Mouse (Mus musculus) MEL (cell line): ENCODE results near the gene Dgkz. TPM values are rescaled to one million over a fixed set of nuclear protein-coding genes. Genes with fewer than 3 reads are reported as not detected.

Source experiments
- polyA plus RNA-seq, 2 experiments: library from polyadenylated mRNA; stranded (reverse) in 1 of 2; unstranded in 1 of 2; fragments of >175 nt in 1 of 2; fragments of >200 nt in 1 of 2; gene quantifications; 2 replicates each; pipeline versions ENCODE4 v1.2.1 to v1.2.4; 2012; ENCODE audit warnings: low replicate concordance in 2 of 2, low read depth in 1 of 2; ENCODE audit not compliant: insufficient read length in 2 of 2, insufficient read depth in 1 of 2, missing spikeins in 1 of 2
- total RNA-seq: library from RNA; depleted of rRNA; stranded (reverse); fragments of 300-350 nt; gene quantifications from 2 replicates; pipeline ENCODE4 v1.2.3, GENCODE M21; 2012; rRNA removed

The Dgkz gene
- total and polyA plus RNA-seq, 3 experiments: 65.6 to 165 TPM; not detected in 1

Other genes with a start within 250 kb of the Dgkz start
- gene Ambra1, start 245.7 kb downstream of the Dgkz start, total RNA-seq: 14.6 and 15.9 TPM in 2 replicates
- 10 to 100 TPM in 1 of 2 experiments, not detected in 1; 24.7 TPM for gene Ambra1, start 245.7 kb downstream of the Dgkz start, polyA plus RNA-seq
- 23.9 and 29.0 TPM in 2 replicates for gene Chrm4, start 48.6 kb downstream of the Dgkz start, total RNA-seq
- 10 to 100 TPM in 1 of 2 experiments, not detected in 1; 21.5 TPM for gene Chrm4, start 48.6 kb downstream of the Dgkz start, polyA plus RNA-seq
- 0.19 and 0.59 TPM in 2 replicates for gene Mdk, start 43.6 kb downstream of the Dgkz start, total RNA-seq
- gene Mdk, start 43.6 kb downstream of the Dgkz start, polyA plus RNA-seq: 1 to 10 TPM in 1 of 2 experiments, not detected in 1; 3.4 TPM
- 0.85 and 1.2 TPM in 2 replicates for gene Gm9821, start 30.2 kb downstream of the Dgkz start, total RNA-seq
- gene Gm9821, start 30.2 kb downstream of the Dgkz start, polyA plus RNA-seq: 10 to 100 TPM in 1 of 2 experiments, not detected in 1; 22.7 TPM
- 0.12 and 0.16 TPM in 2 replicates for gene Creb3l1, start 48.6 kb upstream of the Dgkz start, total RNA-seq
- 1 to 10 TPM in 1 of 2 experiments, not detected in 1; 9.1 TPM for gene Creb3l1, start 48.6 kb upstream of the Dgkz start, polyA plus RNA-seq
- 4.7 and 5.1 TPM in 2 replicates for gene Phf21a, start 117.3 kb upstream of the Dgkz start, total RNA-seq
- gene Phf21a, start 117.3 kb upstream of the Dgkz start, polyA plus RNA-seq: 100 to 1,000 TPM in 1 of 2 experiments, 10 to 100 TPM in 1; 15.6 to 245 TPM